Mouse (Mus musculus) kidney, embryonic 14.5 days (tissue): ENCODE results near the gene Rpgrip1l. TPM values are rescaled to one million over a fixed set of nuclear protein-coding genes. Genes with fewer than 3 reads are reported as not detected.

ENCODE experiments used
- ATAC-seq: fragments of 200-750 bp; cut with Nextera tagmentation; 2 replicates; pipeline ENCODE4 v1.8.0; 2017; ENCODE audit warnings: moderate number of reproducible peaks, mild to moderate bottlenecking, moderate TSS enrichment, moderate library complexity; ENCODE audit not compliant: low FRiP score, low TSS enrichment
- H3K27ac ChIP-seq: fragments of 300-500 bp; sonication (generic); 2 replicates; pipeline ENCODE4 v1.5.1; 2014; ENCODE audit warnings: low read depth, mild to moderate bottlenecking, low read length, moderate library complexity, mixed read lengths
- H3K27me3 ChIP-seq: fragments of 300-500 bp; sonication (generic); 2 replicates; pipeline ENCODE4 v1.6.1; 2014; ENCODE audit warnings: mild to moderate bottlenecking, low read length; ENCODE audit not compliant: control insufficient read depth, insufficient read depth
- H3K36me3 ChIP-seq: fragments of 300-500 bp; sonication (generic); 2 replicates; pipeline ENCODE4 v1.6.1; 2014; ENCODE audit warnings: low read length, mixed read lengths; ENCODE audit not compliant: control insufficient read depth, insufficient read depth
- H3K4me1 ChIP-seq: fragments of 300-500 bp; sonication (generic); 2 replicates; pipeline ENCODE4 v1.6.1; 2014; ENCODE audit warnings: low read length, mixed read lengths; ENCODE audit not compliant: control insufficient read depth, insufficient read depth
- H3K4me2 ChIP-seq: fragments of 300-500 bp; sonication (generic); replicated peaks from 2 replicates; pipeline ENCODE4 v1.6.1; 2014; ENCODE audit warnings: low read depth, mild to moderate bottlenecking, low read length
- H3K4me3 ChIP-seq: fragments of 300-500 bp; sonication (generic); 2 replicates; pipeline ENCODE4 v1.5.1; 2014; ENCODE audit warnings: mild to moderate bottlenecking, low read length
- H3K9ac ChIP-seq: fragments of 300-500 bp; sonication (generic); 2 replicates; pipeline ENCODE4 v1.6.1; 2014; ENCODE audit warnings: low read depth, mild to moderate bottlenecking, low read length, moderate library complexity
- H3K9me3 ChIP-seq: fragments of 300-500 bp; sonication (generic); 2 replicates; pipeline ENCODE4 v1.6.1; 2016; ENCODE audit warnings: low read length; ENCODE audit not compliant: control insufficient read depth
- WGBS: fragments of 180-500 bp; shearing (Covaris S2); extraction: QIAGEN DNeasy Blood & Tissue Kit; methylation state at CpG from one replicate; pipeline ENCODE4 v1.1.7; 2014; 5-methylcytosine and 5-hydroxymethylcytosine counted together
- polyA plus RNA-seq: library from polyadenylated mRNA; unstranded; fragments of >200 nt; fragmentation: Nextera tagmentation; extraction: Ambion mirVana; gene quantifications from 2 replicates; pipeline ENCODE4 v1.2.1, GENCODE M21; 2014

The Rpgrip1l gene
- polyA plus RNA-seq, 1 experiment from 2014 or later, result 14.3 TPM

- Histone ChIP-seq H3K9me3 (no peaks in the 10 kb centered on the region), H3K4me3 (no peak overlapping the region), H3K4me1 (no peaks in the 10 kb centered on the region), H3K4me2 (no peak overlapping the region), H3K27ac (no peak overlapping the region), H3K27me3 (no peaks in the 10 kb centered on the region), H3K9ac (no peak overlapping the region), H3K36me3 (no peaks in the 10 kb centered on the region)
- 89% methylated on average over 4 of the region's 4 CpGs for WGBS
- ATAC-seq, result no peak
Measured at GRCm38 (mm10) chr8:91290576-91290975, 22.5 kb downstream of the Rpgrip1l start.

GRCm38 (mm10) chr8:91286237-91286636 lies 26.8 kb downstream of the Rpgrip1l start:
- H3K4me2 ChIP-seq, result no peak overlapping the region
- H3K27me3 ChIP-seq, result no peaks in the 10 kb centered on the region
- H3K9ac ChIP-seq, result no peak overlapping the region
- H3K4me1 ChIP-seq, result no peaks in the 10 kb centered on the region
- no peak overlapping the region for H3K27ac ChIP-seq
- H3K9me3 ChIP-seq, result no peaks in the 10 kb centered on the region
- 89% methylated on average over 8 of the region's 8 CpGs for WGBS
- no peak overlapping the region for H3K4me3 ChIP-seq
- no peak for ATAC-seq
- H3K36me3 ChIP-seq, result no peaks in the 10 kb centered on the region

- Histone ChIP-seq H3K9ac (no peak overlapping the region), H3K4me2 (no peak overlapping the region), H3K27ac (no peak overlapping the region), H3K36me3 (no peaks in the 10 kb centered on the region), H3K9me3 (no peaks in the 10 kb centered on the region), H3K27me3 (no peaks in the 10 kb centered on the region), H3K4me3 (no peak overlapping the region), H3K4me1 (no peaks in the 10 kb centered on the region)
- ATAC-seq, result no peak
- 85% methylated on average over 1 of the region's 1 CpGs for WGBS
Measured at GRCm38 (mm10) chr8:91283815-91284214, 29.2 kb downstream of the Rpgrip1l start.

- WGBS, result 76% methylated on average over 5 of the region's 5 CpGs
Measured at GRCm38 (mm10) chr8:91282655-91283054, 30.4 kb downstream of the Rpgrip1l start.

GRCm38 (mm10) chr8:91281545-91281944 lies 31.5 kb downstream of the Rpgrip1l start:
- H3K4me3 ChIP-seq, result no peak overlapping the region
- H3K27ac ChIP-seq, result no peak overlapping the region
- 88% methylated on average over 8 of the region's 8 CpGs for WGBS
- no peaks in the 10 kb centered on the region for H3K27me3 ChIP-seq
- no peak overlapping the region for H3K4me2 ChIP-seq
- no peaks in the 10 kb centered on the region for H3K9me3 ChIP-seq
- no peak for ATAC-seq
- H3K9ac ChIP-seq, result no peak overlapping the region
- no peaks in the 10 kb centered on the region for H3K36me3 ChIP-seq
- H3K4me1 ChIP-seq, result no peaks in the 10 kb centered on the region

More at GRCm38 (mm10) chr8:91282655-91283054, 30.4 kb downstream of the Rpgrip1l start:
- no peak for ATAC-seq
- no peak overlapping the region for H3K9ac ChIP-seq
- H3K4me2 ChIP-seq, result no peak overlapping the region
- no peak overlapping the region for H3K27ac ChIP-seq
- H3K36me3 ChIP-seq, result no peaks in the 10 kb centered on the region
- no peaks in the 10 kb centered on the region for H3K9me3 ChIP-seq
- no peaks in the 10 kb centered on the region for H3K27me3 ChIP-seq
- H3K4me1 ChIP-seq, result no peaks in the 10 kb centered on the region
- no peak overlapping the region for H3K4me3 ChIP-seq

GRCm38 (mm10) chr8:91280467-91281212 lies 32.4 kb downstream of the Rpgrip1l start:
- H3K4me1 ChIP-seq, result no peaks in the 10 kb centered on the region
- no peaks in the 10 kb centered on the region for H3K9me3 ChIP-seq
- no peak overlapping the region for H3K4me3 ChIP-seq
- no peak overlapping the region for H3K9ac ChIP-seq
- ATAC-seq, result no peak
- no peaks in the 10 kb centered on the region for H3K36me3 ChIP-seq
- no peak overlapping the region for H3K4me2 ChIP-seq
- WGBS, result 81% methylated on average over 11 of the region's 11 CpGs
- H3K27me3 ChIP-seq, result no peaks in the 10 kb centered on the region
- no peak overlapping the region for H3K27ac ChIP-seq

- no peak for ATAC-seq
- 89% methylated on average over 5 of the region's 5 CpGs for WGBS
- no peaks in the 10 kb centered on the region for H3K36me3 ChIP-seq
- H3K4me3 ChIP-seq, result no peak overlapping the region
- no peak overlapping the region for H3K9ac ChIP-seq
- no peak overlapping the region for H3K27ac ChIP-seq
- H3K9me3 ChIP-seq, result no peaks in the 10 kb centered on the region
- no peak overlapping the region for H3K4me2 ChIP-seq
- no peaks in the 10 kb centered on the region for H3K27me3 ChIP-seq
- H3K4me1 ChIP-seq, result no peaks in the 10 kb centered on the region
Measured at GRCm38 (mm10) chr8:91278060-91278459, 35.0 kb downstream of the Rpgrip1l start.

GRCm38 (mm10) chr8:91276337-91276736 lies 36.7 kb downstream of the Rpgrip1l start:
- H3K27ac ChIP-seq, result no peak overlapping the region
- H3K4me3 ChIP-seq, result no peak overlapping the region
- no peaks in the 10 kb centered on the region for H3K27me3 ChIP-seq
- H3K4me2 ChIP-seq, result no peak overlapping the region
- no peak for ATAC-seq
- no peak overlapping the region for H3K9ac ChIP-seq
- no peaks in the 10 kb centered on the region for H3K9me3 ChIP-seq
- no peaks in the 10 kb centered on the region for H3K4me1 ChIP-seq
- no peaks in the 10 kb centered on the region for H3K36me3 ChIP-seq
- WGBS, result 96% methylated on average over 2 of the region's 2 CpGs

- WGBS, result 94% methylated on average over 5 of the region's 5 CpGs
- Histone ChIP-seq H3K4me3 (no peak overlapping the region), H3K27me3 (no peaks in the 10 kb centered on the region), H3K4me1 (no peaks in the 10 kb centered on the region), H3K27ac (no peak overlapping the region), H3K4me2 (no peak overlapping the region), H3K9me3 (no peaks in the 10 kb centered on the region), H3K36me3 (peaks cover 3% of the 10 kb centered on the region; the same call in 1 of the 2 replicates), H3K9ac (no peak overlapping the region)
- no peak for ATAC-seq
Measured at GRCm38 (mm10) chr8:91273493-91273892, 39.6 kb downstream of the Rpgrip1l start.
